Mouse (Mus musculus) 3134 (cell line): ENCODE measurements around the gene H6pd.

ENCODE experiments used
- DNase-seq: peaks from one replicate; pipeline ENCODE4 v3.0.0-alpha.2; 2011; ENCODE audit warnings: low spot score; ENCODE audit not compliant: insufficient read length; ENCODE audit errors: extremely low read depth

H6pd gene

DNA sequence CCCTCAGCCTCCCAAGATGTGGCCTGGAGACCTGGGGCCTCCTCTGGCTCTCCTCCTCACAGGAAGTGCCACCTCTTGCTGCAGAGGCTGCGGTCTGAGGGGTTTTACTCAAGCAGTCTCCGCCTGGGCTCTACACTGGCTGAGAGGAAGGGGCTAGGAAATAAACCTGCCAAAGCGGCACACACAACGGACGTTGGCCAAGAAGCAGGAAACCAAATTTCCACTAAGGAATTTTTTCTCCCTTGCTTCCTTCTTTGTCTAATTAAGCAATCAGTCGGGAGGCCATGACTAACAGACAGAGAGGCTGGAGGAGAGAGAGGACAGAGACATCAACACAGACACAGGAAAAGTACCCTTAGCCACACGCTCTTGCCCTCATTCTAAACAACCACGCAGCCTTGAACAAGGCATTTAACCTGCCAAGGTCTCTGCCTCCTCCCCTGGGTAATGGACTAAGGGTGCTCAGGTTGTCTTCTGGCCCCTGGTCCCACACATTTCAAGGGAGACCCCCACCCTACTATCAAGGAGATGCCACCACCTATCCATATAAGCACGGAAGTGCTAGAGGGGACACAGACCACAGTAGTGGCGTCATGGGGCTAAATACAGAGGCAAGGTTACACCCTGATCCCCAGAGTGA, 7.5 kb downstream of the H6pd start:
- DNase-seq = no peak

DNA sequence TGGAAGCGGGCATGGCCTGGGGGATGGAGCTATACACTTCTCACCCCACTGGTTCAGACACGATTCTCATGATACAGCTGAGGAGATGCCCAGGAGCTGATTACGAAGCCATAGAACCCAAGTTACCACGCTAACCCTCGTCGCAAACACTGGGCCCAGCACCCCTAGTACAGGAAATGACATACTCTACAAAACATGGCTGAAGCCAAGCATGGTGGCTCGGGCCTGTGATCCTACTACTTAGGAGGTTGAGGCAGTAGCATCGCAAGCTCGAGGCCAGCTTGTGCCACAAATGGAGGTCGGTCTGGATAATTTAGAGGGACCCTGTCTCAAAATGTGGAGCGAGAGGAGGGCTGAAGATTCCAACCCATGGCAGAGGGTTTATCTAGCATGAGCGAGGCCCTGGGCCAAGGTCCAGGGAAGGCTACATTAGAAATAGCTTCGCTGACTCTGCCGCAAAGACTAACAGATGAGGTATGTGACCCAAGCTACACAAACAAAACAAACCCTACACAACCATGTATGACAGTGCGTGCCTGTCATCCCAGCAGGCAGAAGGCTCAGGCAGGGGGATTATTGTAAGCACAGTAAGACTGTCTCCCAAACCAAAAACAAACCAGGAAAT, 8.8 kb downstream of the H6pd start:
- no peak for DNase-seq

DNA sequence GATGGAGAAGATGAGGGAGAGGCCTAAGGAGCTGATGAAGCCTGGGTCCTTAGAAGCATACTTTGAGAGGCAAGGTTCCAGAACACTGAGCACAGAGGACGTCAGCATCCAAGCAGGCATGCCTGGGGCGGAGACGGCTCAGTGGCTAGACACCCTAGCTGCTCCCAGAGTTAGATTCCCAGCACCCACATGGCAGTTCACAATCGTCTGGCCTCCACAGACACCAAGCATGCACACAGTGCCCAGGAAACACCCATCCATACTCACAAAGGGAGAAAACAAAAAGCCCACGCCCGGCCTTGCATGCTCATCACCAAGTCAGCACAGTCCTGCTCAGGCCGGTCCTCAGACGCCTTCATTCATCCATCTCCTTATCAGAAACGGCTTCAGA, 9.3 kb downstream of the H6pd start:
- DNase-seq = no peak

DNA sequence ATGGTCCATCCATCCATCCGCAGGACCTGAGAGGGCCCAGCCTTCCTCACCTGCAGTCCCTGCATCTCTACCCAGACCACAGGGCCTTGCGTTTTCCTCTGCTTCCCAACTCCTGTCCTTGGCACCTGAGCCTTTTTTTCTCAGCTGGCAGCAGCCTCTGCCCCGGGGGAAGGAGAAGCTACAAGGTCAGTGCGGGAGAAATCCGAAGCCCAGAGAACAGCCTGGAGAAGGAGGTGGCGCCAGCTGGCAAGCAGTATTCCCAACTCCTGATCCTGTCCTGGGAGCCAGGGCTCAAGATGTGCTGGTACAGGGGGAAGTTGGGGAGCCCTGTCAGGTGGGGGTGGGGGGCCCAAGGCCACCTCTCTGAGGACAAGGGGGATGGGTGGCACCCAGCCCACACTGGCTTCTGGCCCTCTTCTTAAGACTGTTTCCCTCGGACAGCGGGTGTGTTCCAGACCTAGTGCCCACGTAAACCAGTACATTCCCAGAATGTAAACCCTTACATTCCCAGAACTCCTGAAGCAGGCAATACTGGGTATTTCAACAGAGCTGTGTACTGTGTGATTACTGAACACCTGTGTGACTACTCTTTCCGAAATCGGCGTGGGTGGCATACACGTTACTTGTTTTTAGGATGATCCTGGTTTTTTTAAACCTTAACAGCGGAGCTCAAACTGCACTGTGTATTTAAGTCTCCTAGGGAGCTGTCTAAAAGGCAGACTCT, 9.9 kb downstream of the H6pd start:
- no peak for DNase-seq

DNA sequence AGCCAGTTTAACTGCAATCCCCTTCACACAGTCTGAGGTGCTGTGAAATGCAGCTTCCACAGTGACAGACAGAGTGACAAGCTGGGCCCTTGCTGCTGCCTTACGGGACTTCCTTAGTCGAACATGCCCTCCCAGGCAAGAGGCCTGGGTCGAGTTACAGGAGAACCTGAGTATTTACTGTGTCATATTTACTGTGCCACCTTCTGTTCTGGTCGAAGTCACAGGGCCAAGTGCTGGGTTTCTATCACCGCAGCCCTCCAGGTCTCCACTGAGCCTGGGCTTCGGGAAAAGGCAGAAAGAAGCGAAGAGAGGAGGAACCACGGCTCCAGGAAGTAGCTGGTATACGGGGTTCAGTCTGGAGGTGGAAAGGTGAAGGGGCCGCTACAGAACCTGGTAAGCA, 10.8 kb downstream of the H6pd start:
- DNase-seq = no peak

DNA sequence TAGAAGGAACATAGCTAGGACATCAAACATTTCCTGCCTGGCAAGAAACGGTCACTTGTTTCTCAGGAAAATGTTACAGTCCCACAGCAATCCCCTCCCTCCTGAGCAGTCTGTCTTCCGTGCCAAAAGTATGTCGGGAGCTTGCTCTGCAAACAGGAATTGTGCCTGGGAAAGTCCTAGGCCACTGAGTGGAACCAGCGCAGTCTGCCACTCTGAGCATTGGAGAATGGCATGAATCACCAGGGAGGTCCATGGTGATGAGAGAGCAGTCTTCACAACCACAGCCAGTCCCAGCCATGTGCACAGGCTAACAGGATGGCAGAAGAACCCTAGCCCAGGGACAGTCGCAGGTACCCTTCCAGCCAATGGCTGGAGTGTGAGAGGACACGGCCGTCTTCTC, 12.4 kb downstream of the H6pd start:
- DNase-seq = no peak

DNA sequence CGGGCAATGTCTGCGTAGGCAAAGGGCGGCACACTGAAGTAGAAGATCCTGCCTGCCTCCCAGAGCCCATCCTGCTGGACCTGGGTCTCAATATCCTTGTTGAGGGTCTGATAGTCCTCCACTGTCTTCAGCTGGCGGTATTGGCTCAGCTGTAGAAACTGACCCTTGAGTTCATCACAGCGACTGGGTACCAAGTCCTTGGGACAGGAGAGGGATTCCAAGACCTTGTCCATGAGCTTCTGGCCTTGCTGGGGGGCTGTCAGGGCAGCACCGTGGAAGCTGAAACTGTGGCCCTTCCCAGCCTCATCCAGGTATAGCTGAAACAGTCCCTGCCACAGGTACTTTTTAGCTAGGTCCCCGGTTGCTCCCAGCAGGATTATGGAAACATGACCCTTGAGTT, 12.9 kb downstream of the H6pd start:
- DNase-seq = no peak

DNA sequence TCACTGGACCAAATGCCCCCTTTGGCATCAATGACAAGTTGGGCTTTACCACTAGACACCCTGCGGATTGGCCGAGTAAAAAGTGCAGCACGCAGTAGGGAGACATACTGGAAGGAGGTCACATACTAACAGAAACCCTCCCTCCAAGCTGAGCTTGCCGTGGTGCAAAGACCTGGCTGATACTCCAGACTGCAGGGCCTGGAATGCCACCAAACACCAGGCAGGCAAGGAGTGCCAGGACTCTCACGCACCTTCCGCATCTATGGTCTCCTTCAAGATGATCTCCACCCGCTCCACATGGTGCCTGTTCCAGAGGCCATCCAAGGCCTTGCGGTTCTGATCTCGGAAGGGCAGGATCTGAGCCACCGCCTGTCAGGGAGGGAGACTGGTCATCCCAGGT, 14.6 kb downstream of the H6pd start:
- DNase-seq = no peak

DNA sequence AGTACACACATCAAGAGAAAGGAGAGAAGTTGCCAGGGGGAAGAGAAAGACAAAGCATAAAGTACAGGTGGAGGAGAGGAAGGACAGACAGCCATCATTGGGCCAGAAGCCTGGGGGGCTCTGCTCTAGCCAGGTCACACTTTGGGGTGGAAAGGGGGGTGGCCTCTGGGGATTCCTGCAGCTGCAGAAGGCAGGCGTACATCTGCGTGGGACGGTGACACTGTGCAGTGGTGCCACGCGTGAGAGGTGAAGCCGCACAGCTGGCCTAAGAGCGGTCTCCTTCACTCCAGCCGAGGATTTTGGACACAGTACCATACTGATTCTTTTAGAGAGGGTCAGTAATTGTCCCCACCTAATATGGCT, 16.2 kb downstream of the H6pd start:
- no peak for DNase-seq

DNA sequence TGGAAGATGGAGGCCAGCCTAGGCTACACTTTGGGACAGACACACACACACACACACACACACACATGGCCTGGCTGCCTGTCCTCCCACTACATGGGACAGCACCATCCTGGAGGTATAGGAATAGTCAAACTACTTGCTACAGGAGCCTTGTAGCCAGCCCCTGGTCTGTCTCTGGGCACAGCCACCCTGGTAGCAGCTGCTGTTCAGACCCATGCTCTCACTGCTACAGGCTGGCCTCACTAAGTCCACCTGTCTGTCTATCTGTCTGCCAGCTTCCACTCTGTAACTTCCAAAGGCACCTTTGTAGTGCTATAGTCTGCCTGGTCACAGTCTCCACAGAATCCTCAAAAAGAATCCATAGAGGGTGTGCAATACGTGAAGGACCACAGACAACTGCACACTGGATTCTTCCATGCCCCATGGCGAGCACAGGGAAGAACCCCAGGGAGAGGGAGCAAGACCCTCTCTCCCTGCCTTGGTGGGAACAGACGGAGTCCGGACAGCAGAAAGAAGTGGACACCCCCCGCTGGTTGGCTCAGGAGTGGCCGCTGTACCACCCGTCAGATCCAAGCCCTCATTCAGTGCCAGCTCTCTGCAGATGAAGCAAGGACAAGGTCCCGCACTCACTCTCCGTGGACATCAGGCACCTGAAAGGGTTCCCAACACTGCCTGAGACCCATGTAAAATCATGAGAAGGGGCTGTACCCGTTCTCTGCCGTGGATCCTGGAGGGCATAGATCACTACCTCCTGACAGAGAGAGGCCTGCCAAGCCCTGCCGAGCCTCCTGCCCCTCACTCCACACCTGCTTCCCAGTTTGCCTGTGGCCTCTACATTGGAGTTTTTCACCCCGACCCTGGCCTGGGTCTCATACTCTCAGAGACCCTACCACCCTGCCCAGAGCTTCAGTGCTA, 16.8 kb downstream of the H6pd start:
- DNase-seq = no peak

DNA sequence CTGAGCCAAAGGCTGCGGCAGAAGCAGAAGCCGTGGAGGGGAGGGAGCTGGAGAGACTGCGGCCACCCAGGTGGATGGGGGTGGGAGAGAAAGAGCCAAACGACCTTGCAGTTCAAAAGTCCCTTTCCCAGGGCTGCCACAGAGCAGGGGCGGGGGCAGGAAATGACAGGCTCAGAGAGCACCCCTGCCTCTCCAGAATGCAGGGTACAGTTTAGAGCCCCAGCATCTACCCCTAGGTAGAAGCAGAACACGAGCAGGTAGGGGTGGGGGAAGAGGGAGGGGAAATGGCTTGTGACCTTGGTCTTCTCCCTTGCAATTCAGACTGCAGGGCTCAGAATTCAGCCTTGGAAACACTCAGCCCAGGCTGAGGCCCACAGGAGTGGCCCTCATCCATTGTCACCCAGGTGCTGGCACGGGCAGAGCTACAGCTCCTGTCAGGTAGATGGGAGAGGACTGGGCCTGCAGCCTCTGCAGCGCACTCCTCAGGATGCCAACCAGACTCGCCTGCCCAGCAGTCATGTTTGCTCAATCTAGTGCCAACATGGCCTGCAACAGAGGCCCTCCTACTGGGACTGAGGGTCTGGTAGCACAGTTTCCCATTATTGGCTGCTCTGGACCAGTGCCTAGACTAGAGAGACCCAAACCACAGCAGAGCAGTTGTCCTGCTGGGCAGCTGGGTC, 17.7 kb downstream of the H6pd start:
- DNase-seq = no peak

DNA sequence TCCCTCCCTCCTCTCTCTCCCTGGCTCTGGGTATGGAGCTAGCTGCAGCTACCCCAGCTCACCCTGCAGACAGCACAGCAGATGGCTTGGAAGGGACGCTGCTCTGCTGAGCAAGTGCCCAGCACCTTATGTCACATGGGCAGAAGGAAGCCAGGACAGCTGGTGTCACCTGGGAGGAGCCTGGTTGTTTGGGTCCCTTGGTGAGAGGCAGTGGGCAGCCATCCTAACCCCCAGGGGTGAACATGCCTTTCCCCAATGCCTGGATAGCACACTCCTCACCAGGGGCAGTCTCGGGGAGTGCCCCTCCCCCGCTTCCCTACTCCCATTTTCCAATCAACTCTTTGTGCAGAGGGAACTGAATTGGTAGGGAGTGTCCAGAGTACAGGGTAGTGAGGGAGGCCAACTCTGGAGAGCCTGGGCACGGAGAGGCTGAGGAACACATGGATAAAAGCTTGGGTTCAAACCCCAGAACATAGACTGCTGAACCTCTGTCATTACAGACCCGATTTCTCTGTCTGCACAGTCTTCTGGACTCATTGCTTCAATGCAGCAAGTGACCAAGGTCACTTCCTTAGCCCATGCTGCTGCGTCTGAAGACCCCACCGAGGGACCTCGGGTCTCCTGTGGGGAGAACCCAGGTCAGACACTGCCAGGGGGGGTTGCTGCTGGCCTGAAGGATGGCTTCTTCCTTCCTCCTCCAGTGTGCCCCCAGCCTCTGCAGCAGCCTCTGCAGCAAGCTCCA, 18.4 kb downstream of the H6pd start:
- no peak for DNase-seq

DNA sequence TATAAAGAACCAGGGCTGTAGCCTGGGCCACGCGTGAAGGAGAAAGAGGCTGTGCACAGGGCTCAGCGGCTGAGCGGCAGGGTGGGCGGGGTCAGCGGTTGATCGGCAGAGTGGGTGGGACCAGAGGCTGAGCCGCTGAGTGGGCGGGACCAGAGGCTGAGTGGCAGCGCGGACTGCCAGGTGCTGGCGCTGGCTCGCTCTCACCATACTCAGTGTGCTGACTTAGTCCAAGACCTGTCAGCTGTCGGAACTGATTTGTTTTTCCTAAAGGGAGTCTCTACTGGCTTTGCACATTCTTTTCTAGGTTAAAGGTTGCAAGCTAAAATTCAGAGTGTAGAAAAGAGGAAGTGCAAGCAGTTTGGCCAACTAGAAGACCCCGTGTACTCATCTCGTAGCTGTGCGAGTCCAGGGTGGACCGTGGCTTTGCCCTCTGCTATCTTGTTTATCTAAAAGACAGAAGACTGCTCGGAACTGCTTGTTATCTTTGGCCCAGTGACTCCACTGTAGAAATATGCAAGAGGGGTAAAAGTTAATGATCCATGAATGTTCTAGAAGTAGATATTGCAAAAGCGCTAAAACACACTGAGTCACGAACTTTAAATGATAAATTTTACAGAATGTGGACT, 19.8 kb downstream of the H6pd start:
- DNase-seq = peak; percentile 86

DNA sequence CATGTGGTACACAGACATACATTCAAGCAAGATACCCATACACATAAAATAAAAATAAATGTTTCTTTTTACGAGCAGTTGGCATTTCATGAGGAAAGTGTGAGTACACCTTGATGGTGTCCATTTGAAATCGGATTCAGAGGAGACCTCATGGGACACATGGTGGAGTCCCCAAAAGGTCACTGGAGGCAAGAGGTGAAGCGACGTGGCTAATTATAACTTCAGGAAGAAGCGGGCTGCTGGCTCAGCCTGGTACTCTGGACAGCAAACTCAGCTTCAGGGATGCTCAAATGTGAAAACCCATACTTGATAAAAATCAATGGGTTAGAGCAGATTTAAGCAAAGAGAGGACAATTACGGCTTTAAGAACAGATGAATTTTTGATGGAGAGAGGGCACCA, 20.5 kb downstream of the H6pd start:
- no peak for DNase-seq

DNA sequence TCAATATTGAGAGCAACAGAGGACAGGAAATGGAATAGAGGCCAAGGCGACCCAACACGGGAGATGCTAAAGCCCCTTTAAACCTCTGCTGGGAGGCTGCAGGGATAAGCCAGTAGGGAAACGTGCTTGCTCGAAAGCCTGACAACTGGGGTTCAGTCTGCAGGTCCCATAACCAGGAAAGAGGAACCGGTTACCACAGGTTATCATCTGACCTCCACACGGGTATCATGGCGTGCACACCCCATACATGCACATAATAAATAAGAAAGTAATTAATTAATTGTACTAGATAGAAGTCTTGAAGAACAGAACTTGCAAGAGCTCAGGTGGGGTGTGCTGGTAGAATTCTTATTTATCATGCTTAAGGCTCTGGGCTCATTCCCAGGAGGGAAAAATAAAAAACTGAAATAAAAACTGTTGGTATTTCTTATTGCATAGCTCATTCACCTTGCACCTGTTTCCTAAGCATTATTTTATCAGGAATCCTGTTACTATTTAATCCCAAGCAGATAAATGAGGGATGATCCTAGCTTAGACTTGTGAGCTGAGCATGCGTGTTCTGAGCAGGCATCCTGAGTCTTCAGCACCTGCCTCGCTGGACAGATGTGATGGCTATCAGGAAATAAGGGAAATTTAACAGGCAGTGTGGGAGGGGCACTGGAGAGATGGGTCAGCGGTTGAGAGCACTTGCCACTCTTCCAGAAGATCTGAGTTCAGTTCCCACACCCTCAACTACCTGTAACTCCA, 22.0 kb downstream of the H6pd start:
- no peak for DNase-seq

DNA sequence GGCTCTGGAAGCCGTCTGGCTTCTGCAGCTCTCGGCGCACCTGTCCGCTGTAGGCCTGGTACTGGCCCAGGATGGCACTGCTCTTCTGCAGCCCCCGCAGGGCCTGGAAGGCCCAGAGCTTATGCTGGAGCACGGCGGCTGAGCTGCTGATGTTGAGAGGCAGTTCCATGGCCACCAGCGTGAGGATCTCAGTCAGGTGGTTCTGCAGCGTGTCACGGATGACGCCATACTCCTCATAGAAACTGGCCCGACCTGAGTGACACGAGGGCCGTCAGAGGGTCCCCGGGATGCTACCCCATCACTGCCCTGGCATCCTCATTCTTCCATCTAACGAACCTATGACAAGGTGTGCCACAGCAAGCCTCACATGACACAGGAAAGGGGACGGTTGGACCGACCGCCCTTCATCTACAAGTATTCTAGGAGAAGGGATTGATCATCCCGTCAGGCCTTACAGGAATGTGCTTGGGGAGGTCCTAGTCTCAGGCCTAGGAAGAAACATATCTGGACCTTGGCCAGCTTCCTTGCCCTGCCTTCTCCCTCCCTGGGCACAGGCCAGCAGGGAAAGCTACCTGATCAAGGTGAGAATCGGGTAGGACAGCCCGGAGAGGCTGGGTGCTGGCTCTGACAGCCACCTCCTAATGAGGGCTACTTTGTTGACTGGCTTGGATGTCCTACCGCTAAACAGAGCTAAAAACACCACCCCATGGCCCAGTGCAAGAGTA, 24.7 kb downstream of the H6pd start:
- DNase-seq = no peak

DNA sequence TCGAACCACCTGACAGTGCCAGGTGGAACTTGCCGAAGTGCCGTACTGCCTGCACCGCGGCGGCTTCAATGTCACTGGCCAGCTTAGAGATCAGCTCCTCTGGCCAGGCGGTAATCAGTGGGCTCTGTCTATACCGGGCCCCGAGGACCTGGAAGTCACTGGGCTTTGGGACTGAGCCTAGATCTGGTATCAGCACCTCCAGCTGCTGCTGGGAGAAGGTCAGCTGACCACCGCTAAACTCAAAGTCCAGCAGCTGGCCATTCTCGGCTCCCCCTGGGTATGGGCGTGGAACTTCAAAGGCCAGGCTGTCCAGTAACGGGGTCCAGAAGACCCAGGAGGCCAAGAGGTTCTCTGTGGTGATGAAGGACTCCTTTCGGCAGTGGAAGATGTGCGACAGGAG, 26.7 kb downstream of the H6pd start:
- no peak for DNase-seq

DNA sequence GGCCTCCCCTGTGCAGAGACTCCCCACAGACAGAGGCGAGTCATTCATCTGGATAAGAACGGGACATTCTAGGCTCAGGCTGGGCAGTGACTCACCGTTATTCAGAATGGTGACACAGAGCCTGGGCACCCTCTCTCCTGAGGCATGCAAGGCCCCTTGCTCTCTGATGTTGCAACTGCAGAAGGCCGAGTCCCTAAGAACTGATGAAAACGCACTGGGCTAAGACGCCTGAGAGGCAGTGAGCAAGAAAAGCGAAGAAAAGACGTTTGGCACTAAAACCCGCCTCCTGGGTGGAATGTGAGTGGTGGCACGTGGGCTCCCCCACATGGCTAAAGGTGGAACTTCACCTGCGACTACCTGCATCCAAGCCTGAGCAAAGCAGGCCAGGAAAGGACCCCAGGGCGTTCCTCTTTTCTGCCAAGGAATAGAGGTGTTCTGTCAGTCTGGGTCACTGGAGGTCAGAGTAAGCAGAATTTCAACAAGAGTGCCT, 29.0 kb downstream of the H6pd start:
- peak; percentile 82 for DNase-seq
